Mouse (Mus musculus) testis, adult 2 months (tissue): ENCODE measurements around the gene Poc1b. TPM values are rescaled to one million over a fixed set of nuclear protein-coding genes. Genes with fewer than 3 reads are reported as not detected.

ENCODE experiments used
- H3K27ac ChIP-seq: fragments of 200-500 bp; 2 replicates; pipeline ENCODE4 v1.5.1; 2012; ENCODE audit warnings: low read depth, low read length; ENCODE audit not compliant: control insufficient read depth, insufficient read depth
- H3K27me3 ChIP-seq: fragments of 200-500 bp; 2 replicates; pipeline ENCODE4 v1.6.1; 2012; ENCODE audit warnings: mild to moderate bottlenecking, low read length, moderate library complexity; ENCODE audit not compliant: control insufficient read depth, insufficient read depth
- H3K36me3 ChIP-seq: fragments of 200-500 bp; 2 replicates; pipeline ENCODE4 v1.6.1; 2012; ENCODE audit warnings: mild to moderate bottlenecking, low read length; ENCODE audit not compliant: control insufficient read depth, insufficient read depth
- H3K4me1 ChIP-seq: fragments of 200-500 bp; 2 replicates; pipeline ENCODE4 v1.6.1; 2012; ENCODE audit warnings: low read length; ENCODE audit not compliant: control insufficient read depth, insufficient read depth
- H3K4me3 ChIP-seq: fragments of 200-500 bp; 2 replicates; pipeline ENCODE4 v1.5.1; 2012; ENCODE audit warnings: low read depth, mild to moderate bottlenecking, low read length, moderate library complexity, mixed read lengths; ENCODE audit not compliant: control insufficient read depth
- CTCF ChIP-seq: fragments of 200-500 bp; IDR thresholded peaks from 2 replicates; pipeline ENCODE4 v1.5.1; 2012; ENCODE audit warnings: low read depth, mild to moderate bottlenecking, inconsistent platforms, low read length, moderate library complexity; ENCODE audit not compliant: control insufficient read depth, insufficient read depth, insufficient replicate concordance
- POLR2A ChIP-seq: fragments of 200-500 bp; IDR thresholded peaks from 2 replicates; pipeline ENCODE4 v1.6.1; 2012; ENCODE audit warnings: low read depth, mild to moderate bottlenecking, inconsistent platforms, low read length, moderate library complexity; ENCODE audit not compliant: control insufficient read depth
- polyA plus RNA-seq: library from polyadenylated mRNA; depleted of rRNA; stranded (reverse); fragments of >200 nt; gene quantifications from 2 replicates; pipeline ENCODE4 v1.2.3, GENCODE M21; 2012

Poc1b gene
- polyA plus RNA-seq, 1 experiment = 73.4 TPM

DNA sequence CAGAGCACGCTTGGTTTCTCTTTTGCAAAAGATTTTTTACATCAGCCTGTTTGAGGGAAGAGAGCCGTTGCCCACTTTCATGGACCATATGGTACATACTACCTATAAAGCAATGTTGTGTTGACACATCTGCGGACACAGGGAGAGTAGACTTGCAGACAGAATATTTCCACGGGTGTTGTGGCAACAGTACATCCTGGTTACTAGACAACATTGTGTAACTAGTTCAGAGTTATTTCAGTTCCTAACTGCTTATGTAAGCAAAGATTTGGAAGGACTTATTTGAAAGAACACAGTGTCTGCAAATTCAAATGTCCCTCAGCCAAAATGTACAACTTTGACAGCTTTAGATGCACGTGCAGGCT, 62.9 kb downstream of the Poc1b start:
- no peaks in the 10 kb centered on the region for H3K36me3 ChIP-seq
- peak overlapping the region; percentile 37 for H3K27ac ChIP-seq
- TF ChIP-seq CTCF = no peak
- H3K27me3 ChIP-seq = no peaks in the 10 kb centered on the region
- no peak overlapping the region for H3K4me3 ChIP-seq
- H3K4me1 ChIP-seq = no peaks in the 10 kb centered on the region

- Histone ChIP-seq H3K4me1 (no peaks in the 10 kb centered on the region), H3K27ac (peak overlapping the region; percentile 87), H3K27me3 (no peaks in the 10 kb centered on the region), H3K36me3 (no peaks in the 10 kb centered on the region), H3K4me3 (no peak overlapping the region)
- TF ChIP-seq POLR2A (peak; percentile 19; the same call in 1 of the 2 replicates), CTCF (no peak)
Measured at GRCm38 (mm10) chr10:99171961-99172497, 65.2 kb downstream of the Poc1b start.

DNA sequence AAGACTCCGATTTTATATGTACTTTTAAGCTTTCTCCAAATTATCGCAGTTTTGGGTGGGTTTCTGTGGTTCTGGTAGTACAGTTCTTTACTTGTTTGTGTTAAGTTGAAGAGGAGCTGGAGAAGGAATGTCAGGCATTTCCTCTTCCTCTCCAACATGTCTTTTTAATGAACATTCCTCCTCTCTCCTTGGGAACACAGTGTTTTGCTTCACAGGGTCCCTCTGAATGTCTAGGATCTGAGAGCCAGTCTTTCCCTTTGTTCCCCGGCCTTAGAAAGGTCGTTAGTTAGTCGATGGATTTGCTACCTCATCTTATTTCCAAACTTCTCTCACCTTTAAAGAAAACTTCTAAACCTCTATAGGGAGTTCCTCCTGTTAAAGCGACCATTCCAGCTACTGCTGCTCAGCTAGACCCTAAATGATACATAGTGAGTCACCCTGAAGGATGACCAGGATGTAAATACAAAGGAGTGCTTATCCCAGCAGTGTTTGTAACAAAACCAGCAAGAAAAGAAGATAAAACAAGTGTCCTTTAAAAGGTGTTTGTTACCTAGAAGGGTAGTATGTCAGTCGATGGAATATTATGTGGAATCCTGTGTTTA, 66.2 kb downstream of the Poc1b start:
- H3K27ac ChIP-seq = no peak overlapping the region; the same call in 1 of the 2 replicates

DNA sequence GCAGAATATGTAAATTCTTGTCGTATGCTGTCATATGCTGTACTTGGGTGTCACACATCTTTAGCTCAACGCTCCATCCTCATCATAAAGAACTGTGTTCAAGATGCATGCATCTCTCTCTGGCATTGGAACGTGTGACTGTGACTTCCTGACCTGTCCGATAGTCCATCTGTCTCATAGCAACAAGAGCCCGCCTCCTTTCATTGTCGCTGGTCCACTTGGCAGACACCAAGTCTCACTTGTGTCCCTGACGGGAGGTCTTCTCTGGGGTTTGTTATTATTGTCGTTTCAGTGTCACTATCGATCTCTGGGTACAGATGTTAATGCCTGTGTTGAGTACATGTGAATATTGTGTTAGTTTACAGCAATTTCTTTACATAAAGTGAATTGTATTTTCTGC, 70.1 kb downstream of the Poc1b start:
- TF ChIP-seq POLR2A (no peak), CTCF (no peak)
- Histone ChIP-seq H3K36me3 (no peaks in the 10 kb centered on the region), H3K4me1 (no peaks in the 10 kb centered on the region), H3K27me3 (no peaks in the 10 kb centered on the region), H3K4me3 (no peak overlapping the region), H3K27ac (no peak overlapping the region)

More for the DNA sequence above, 66.2 kb downstream of the Poc1b start:
- Histone ChIP-seq H3K27me3 (no peaks in the 10 kb centered on the region), H3K36me3 (no peaks in the 10 kb centered on the region), H3K4me1 (no peaks in the 10 kb centered on the region), H3K4me3 (no peak overlapping the region)
- TF ChIP-seq POLR2A (no peak), CTCF (no peak)

DNA sequence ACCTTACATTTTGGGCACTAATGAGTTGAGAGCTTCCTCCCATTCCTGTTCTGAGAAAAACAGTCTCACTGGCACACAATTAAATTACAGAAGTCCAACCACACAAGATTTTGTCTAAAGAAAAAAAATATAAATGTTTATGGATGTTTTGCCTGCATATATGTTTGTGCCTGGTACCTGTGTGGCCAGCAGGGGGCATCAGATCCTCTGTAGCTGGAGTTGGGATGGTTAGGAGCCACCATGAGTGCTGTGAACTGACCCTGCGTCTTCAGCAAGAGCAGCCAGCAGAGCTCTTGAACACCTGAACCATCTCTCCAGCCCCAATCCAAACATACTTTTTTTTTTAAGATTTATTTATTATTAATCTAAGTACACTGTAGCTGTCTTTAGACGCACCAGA, 71.3 kb downstream of the Poc1b start:
- H3K36me3 ChIP-seq = no peaks in the 10 kb centered on the region
- TF ChIP-seq CTCF (no peak), POLR2A (no peak)

GRCm38 (mm10) chr10:99179122-99179521, 72.3 kb downstream of the Poc1b start:
- no peaks in the 10 kb centered on the region for H3K27me3 ChIP-seq
- no peak overlapping the region for H3K27ac ChIP-seq
- no peak overlapping the region for H3K4me3 ChIP-seq
- no peak for TF ChIP-seq POLR2A
- no peak for TF ChIP-seq CTCF
- H3K4me1 ChIP-seq = no peaks in the 10 kb centered on the region
- no peaks in the 10 kb centered on the region for H3K36me3 ChIP-seq

More for the DNA sequence above, 71.3 kb downstream of the Poc1b start:
- Histone ChIP-seq H3K4me3 (no peak overlapping the region), H3K27ac (no peak overlapping the region), H3K27me3 (no peaks in the 10 kb centered on the region), H3K4me1 (no peaks in the 10 kb centered on the region)

DNA sequence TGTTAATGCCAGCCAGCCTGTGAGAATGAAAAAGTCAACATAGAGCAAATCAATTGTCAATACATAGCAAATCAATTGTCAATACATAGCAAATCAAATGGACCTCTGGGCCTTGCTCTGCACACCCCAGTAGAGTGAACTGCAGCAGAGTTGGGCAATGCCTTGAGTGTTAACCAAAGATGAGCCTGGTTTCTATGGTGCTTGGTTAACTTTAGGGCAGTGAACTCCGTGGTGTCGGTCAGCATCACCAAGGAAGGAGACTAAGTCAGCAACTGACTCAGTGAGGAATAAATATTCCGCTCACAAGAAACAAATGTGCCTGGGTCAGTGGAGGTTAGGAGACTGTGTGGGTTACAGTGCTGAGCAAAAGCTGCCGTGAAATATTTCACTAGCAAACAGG, 72.7 kb downstream of the Poc1b start:
- H3K27me3 ChIP-seq = no peaks in the 10 kb centered on the region
- H3K4me1 ChIP-seq = no peaks in the 10 kb centered on the region
- no peak overlapping the region for H3K4me3 ChIP-seq
- TF ChIP-seq POLR2A (no peak), CTCF (no peak)
- H3K36me3 ChIP-seq = no peaks in the 10 kb centered on the region
- no peak overlapping the region for H3K27ac ChIP-seq

DNA sequence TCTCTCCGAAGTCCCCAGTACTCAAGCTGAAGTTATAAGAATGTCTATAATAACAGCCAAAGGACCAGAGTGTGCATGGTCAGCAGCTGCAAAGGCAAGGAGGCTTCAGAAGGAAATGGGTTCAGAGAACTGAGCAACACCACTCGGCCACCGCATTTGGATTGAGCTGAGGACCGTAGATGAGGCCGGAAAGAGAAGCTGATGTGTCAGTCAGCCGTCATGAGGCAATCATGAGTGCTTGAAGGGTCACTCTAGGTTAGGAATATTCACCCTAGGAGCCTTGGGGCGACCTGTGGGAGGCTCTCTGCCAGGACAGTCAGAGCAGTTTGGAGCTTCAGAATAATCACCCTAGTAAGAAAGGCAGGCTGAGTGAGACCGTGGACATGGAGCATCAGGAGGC, 74.7 kb downstream of the Poc1b start:
- Histone ChIP-seq H3K36me3 (no peaks in the 10 kb centered on the region), H3K4me1 (no peaks in the 10 kb centered on the region), H3K27ac (no peak overlapping the region), H3K27me3 (no peaks in the 10 kb centered on the region), H3K4me3 (no peak overlapping the region)
- TF ChIP-seq POLR2A (no peak), CTCF (no peak)
